In the genomic region with DNA sequence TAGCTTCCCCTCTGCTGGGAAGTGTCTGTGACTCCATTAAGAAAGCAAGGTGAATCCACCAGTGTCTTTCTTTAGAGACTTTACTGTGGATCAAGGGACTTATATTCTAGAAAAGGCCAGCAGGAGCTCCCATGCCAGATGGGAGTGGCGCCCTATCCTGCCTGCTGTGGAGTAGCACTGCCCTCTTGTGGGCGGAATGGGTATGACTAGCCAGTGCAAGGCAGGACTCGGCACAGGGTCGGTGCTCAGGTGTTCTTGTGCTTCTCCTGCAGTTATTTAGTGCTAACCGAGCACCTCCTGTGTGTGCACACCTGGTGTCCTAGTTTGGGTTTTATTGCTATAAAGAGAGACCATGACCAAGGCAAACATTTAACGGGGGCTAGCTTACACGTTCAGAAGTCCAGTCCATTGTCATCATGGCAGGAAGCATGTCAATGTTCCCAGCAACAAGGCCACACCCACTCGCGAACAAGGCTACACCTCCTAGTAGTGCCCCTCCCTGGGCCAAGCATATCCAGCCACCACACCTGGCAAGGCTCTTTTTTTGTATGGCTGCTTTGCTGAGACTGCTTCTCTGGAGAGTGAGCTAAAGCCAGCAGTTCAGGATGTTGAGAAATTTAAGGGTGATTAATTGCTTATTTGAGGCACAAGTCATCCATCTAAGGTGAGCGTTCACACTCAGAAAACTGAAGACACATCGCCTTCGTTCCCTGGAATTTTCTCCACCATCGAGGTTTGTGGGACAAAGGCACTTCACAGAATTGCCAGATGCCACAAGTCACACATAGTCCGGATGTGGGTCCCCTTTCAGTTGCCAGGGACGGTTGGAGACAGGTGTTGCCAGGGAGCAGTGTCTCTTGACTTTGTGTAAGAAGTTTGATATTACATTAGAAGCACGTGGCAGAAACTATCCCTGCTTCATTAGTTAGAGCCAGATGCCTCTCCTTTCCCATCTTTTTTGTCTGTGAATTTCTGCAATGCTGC, we compare ENCODE assay signal across 8 mouse cellular contexts. TPM values are rescaled to one million over a fixed set of nuclear protein-coding genes. Genes with fewer than 3 reads are reported as not detected.
DNase-seq lines count a peak whose midpoint lies in the region; ATAC-seq and TF ChIP-seq lines count a peak whose summit lies in the region.

No protein-coding gene starts in this region.

- no peak overlapping the region for H3K27ac ChIP-seq in cortical plate, adult 2 months (ENCODE audit: insufficient read depth, low read length)
- H3K27ac ChIP-seq in left cerebral cortex, adult 2 months = no peak overlapping the region

- DNase-seq in ZHBTc4 (ENCODE audit: low read depth, low spot score) = peak; percentile 88
- peak; percentile 90 for DNase-seq in gastrocnemius, postnatal 10 days
- DNase-seq in induced T-regulatory cell, adult 2 months (ENCODE audit: low read depth) = peak; percentile 75
- peak; percentile 83 to 91 for DNase-seq in left cerebral cortex, adult 2 months (ENCODE audit: extremely low spot score in 1 of 2, low spot score in 2 of 2)
- DNase-seq in right cerebral cortex, adult 2 months (ENCODE audit: low spot score in 2 of 2) = peak; percentile 86 to 93
- peak; percentile 86 for DNase-seq in urinary bladder, postnatal 14 days (ENCODE audit: low spot score)

- peak; percentile 82 for ATAC-seq in megakaryocyte progenitor cell, adult 5-6 weeks (replicated peaks; ENCODE audit: poor library complexity)

- no peak overlapping the region for H3K4me3 ChIP-seq in cortical plate, adult 2 months (ENCODE audit: insufficient read depth, low read length)
- no peak overlapping the region for H3K4me3 ChIP-seq in left cerebral cortex, adult 2 months

- intact Hi-C loops in left cerebral cortex, adult 2 months (cut with DNase I) = loop anchor here (1.0 to 5.0 kb wide), 2 partner anchors 408 to 847 kb away; a partner anchor contains a TSS

- TF ChIP-seq CTCF in cortical plate, adult 2 months (IDR thresholded peaks at IDR 0.05; ENCODE audit: extremely low read depth, insufficient read depth, low read length) = peak; percentile 100
- TF ChIP-seq CTCF in left cerebral cortex, adult 2 months (IDR thresholded peaks at IDR 0.05) = no peak; the same call in none of the 2 replicates

- no peak for TF ChIP-seq POLR2A in cortical plate, adult 2 months (IDR thresholded peaks at IDR 0.05; ENCODE audit: extremely low read depth, insufficient read depth, low read length)

- no peaks in the 10 kb centered on the region for H3K4me1 ChIP-seq in cortical plate, adult 2 months (ENCODE audit: control insufficient read depth, insufficient read depth, low read length)

RNA-seq across cellular contexts. Expression of a gene that starts 3.2 kb away (rescaled TPM):
- 1.6 and 1.7 TPM in 2 replicates for polyA plus RNA-seq in cortical plate, adult 2 months (2012; rRNA removed)
- total RNA-seq in gastrocnemius, postnatal 10 days (2021) = under 1 TPM; 0.66 to 0.93 TPM
- total RNA-seq in left cerebral cortex, adult 2 months (2021) = 1 to 10 TPM; 1.4 to 1.7 TPM
- total RNA-seq in megakaryocyte progenitor cell, adult 5-6 weeks (2015) = 1.3 TPM in 2 replicates
- 0.95 and 3.2 TPM in 2 replicates for total RNA-seq in megakaryocyte progenitor cell, adult 5-6 weeks (2017)
